Mouse (Mus musculus): Measurements from ENCODE around the gene Abca2.

The Abca2 gene

DNA sequence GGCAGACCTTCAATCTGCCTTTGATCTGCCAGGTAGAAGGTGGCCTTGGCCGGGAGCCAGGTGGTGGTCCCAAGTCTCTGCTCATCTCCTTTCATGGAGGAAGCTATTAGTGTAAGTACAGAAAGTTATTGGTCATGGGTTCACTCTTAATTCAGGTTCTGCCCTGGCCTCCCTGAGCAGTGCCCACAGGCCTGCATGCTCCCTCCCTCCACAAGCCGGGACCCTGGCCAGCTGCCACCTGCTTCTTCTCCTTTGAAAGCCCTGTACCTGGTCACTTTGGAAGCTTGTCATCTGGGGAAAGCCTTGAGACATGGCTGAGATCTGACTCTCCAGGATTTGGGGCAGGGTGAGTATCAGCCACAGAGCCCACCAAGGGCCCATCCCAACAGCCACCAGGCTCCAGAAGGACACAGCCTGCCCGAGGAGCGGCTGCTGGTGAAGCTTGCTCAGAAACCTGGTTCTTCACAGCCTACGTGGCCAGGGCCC lies 65.0 kb downstream of the Abca2 start, which contains the start of gene Lcn12:
Gene Lcn12, minus strand, starts transcription at position 436 of the 486 bp plus-strand sequence.
- DNase-seq (ENCODE audit: low spot score in 2 of 2): no peak

DNA sequence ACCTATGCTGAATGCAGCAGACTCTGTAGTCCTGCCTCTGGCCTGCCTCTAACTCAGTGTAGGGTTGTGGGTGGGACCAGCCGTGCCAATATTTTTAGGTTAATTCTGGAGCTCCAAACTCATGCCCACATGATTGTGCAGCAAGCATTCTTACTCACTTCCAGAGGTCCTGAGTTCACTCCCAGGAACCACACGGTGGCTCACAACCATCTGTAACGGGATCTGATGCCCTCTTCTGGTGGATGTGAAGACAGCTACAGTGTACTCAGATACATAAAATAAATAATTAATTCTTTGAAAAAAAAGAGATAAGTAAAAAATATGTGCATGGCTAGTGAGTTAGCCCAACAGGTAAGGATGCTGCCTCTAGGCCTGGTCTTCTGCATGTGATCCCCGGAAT lies 68.0 kb downstream of the Abca2 start:
- no peak for DNase-seq (ENCODE audit: low spot score in 2 of 2)
